Mouse (Mus musculus) megakaryocyte, embryonic 14.5 days (primary cell): ENCODE measurements around the gene Rps21. TPM values are rescaled to one million over a fixed set of nuclear protein-coding genes. Genes with fewer than 3 reads are reported as not detected.

Source experiments
- H3K27me3 ChIP-seq: replicated peaks from 2 replicates; pipeline ENCODE3; 2012; ENCODE audit warnings: inconsistent platforms
- H3K36me3 ChIP-seq: replicated peaks from 2 replicates; pipeline ENCODE3; 2012; ENCODE audit warnings: low read length, inconsistent platforms, mixed read lengths
- H3K4me1 ChIP-seq: 2 replicates; pipeline ENCODE4 v1.6.1; 2012; ENCODE audit warnings: inconsistent platforms
- H3K4me3 ChIP-seq: replicated peaks from 2 replicates; pipeline ENCODE3; 2012; ENCODE audit warnings: moderate library complexity, mild to moderate bottlenecking, inconsistent platforms
- H3K9me3 ChIP-seq: 2 replicates; pipeline ENCODE4 v1.6.1; 2012; ENCODE audit warnings: inconsistent platforms
- FLI1 ChIP-seq: IDR thresholded peaks from 2 replicates; pipeline ENCODE4 v1.6.1; 2012; ENCODE audit warnings: low read length, inconsistent platforms, mixed read lengths
- GATA1 ChIP-seq: IDR thresholded peaks from 3 replicates; pipeline ENCODE4 v1.6.1; 2012; ENCODE audit warnings: mixed read lengths, low read length, inconsistent platforms, borderline replicate concordance
- polyA plus RNA-seq: library from polyadenylated mRNA; stranded (reverse); fragments of >175 nt; gene quantifications from 2 replicates; pipeline ENCODE4 v1.2.3, GENCODE M21; 2012; ENCODE audit warnings: low replicate concordance; ENCODE audit not compliant: insufficient read depth

Gene Rps21
- polyA plus RNA-seq, 1 experiment: 1,213 TPM

GRCm38 (mm10) chr2:180303468-180303867 lies 46.3 kb downstream of the Rps21 start:
- H3K36me3 ChIP-seq: no peaks in the 10 kb centered on the region

DNA sequence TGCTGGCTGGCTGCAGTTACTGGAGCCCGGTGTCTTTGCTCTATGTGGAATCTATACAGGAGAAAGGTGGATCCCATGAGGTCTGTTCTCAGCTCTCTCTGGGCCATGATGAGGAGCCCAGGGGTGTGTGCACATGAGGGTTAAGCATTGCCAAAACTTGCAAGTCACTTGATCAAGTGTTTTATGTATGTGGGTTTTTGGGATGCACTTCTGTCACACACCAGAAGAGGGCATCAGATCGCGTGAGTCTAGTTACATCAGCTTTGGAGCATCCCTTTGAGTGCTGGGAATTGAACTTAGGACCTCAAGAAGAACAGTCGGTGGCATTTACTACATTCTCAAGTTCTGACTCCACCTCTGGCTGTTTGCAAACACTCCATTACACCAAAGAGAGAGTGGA lies 47.4 kb downstream of the Rps21 start:
- TF ChIP-seq GATA1 (no peak), FLI1 (no peak)
- Histone ChIP-seq H3K27me3 (peaks cover 59% of the 10 kb centered on the region), H3K36me3 (no peaks in the 10 kb centered on the region)

More at GRCm38 (mm10) chr2:180303468-180303867, 46.3 kb downstream of the Rps21 start:
- H3K27me3 ChIP-seq: peaks cover 54% of the 10 kb centered on the region
- H3K4me1 ChIP-seq: peaks cover 50% of the 10 kb centered on the region
- TF ChIP-seq GATA1: no peak
- TF ChIP-seq FLI1: no peak
- H3K4me3 ChIP-seq: no peak overlapping the region
- H3K9me3 ChIP-seq: 0 out of 2 replicates have a peak, but pooled peaks cover 4% of the 10 kb centered on the region

DNA sequence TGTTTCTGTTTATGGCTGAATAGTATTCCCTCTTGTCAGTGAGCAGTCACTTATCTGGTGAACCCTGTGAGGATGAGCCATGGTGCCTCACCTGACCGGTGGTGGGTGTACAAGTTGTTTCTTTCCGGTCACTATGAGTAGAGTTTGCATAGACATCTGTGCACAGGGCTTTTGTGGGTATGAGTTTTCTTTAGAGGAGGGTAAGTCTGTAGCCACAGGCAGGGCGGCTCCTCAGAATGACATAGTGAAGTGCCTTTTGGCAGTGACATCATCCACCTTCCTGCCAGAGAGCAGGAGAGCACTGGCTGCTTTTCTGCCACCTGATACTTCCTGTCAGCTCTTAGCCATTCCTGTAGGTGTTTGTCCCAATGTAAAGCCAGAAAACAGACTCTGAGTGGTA lies 48.3 kb downstream of the Rps21 start:
- TF ChIP-seq GATA1 (no peak), FLI1 (no peak)
- no peaks in the 10 kb centered on the region for H3K36me3 ChIP-seq
- H3K4me3 ChIP-seq: no peak overlapping the region
- H3K9me3 ChIP-seq: 0 out of 2 replicates have a peak, but pooled peaks cover 4% of the 10 kb centered on the region
- peaks cover 46% of the 10 kb centered on the region for H3K4me1 ChIP-seq
- peaks cover 66% of the 10 kb centered on the region for H3K27me3 ChIP-seq

More for the DNA sequence above, 47.4 kb downstream of the Rps21 start:
- Histone ChIP-seq H3K4me3 (no peak overlapping the region), H3K4me1 (peaks cover 55% of the 10 kb centered on the region), H3K9me3 (0 out of 2 replicates have a peak, but pooled peaks cover 4% of the 10 kb centered on the region)

- Histone ChIP-seq H3K27me3 (peaks cover 68% of the 10 kb centered on the region), H3K4me3 (no peak overlapping the region), H3K9me3 (0 out of 2 replicates have a peak, but pooled peaks cover 4% of the 10 kb centered on the region), H3K36me3 (no peaks in the 10 kb centered on the region), H3K4me1 (peaks cover 43% of the 10 kb centered on the region)
- TF ChIP-seq GATA1 (no peak), FLI1 (no peak)
These were observed 48.8 kb downstream of the Rps21 start for GRCm38 (mm10) chr2:180306009-180306408.

DNA sequence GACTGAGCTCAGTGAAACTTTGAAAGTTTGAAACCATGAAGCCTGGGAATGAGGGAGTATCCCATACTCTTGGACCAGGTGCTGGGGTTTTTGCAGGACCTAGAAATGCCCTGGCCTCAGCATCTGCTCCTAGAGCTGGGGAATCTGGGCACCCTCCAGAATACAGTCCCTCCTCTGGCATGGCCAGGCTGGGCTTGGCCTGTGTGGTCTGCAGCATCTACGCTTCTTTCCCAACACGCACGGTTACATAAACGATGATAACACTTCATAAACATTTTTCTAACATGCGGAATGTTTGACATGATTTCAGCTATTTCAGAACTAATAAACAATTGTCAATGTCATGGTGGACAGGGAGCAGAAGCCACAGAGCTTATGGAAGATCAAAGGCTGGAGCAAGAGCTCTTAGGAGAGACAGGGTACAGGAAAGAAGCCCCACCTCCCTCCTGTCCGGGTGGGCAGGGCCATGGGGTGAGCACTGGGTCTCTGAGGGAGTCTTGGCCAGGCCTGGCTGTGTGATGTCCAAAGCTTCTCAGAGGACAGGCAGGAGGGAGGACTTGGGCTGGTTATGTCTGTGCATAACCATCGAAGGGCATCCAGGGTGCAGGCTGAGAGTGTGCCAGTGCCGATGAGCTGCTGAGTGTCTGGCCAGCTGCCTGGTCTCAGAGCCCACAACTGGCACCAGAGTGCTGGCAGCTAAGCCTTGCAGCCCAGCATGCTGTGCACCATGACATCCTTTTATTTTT lies 49.4 kb downstream of the Rps21 start:
- H3K4me3 ChIP-seq: peak overlapping the region; percentile 38
- TF ChIP-seq GATA1 (no peak), FLI1 (no peak)
- no peaks in the 10 kb centered on the region for H3K36me3 ChIP-seq
- H3K4me1 ChIP-seq: peaks cover 45% of the 10 kb centered on the region
- peaks cover 66% of the 10 kb centered on the region for H3K27me3 ChIP-seq
- H3K9me3 ChIP-seq: no peaks in the 10 kb centered on the region

- Histone ChIP-seq H3K9me3 (no peaks in the 10 kb centered on the region), H3K4me3 (peak overlapping the region; percentile 47), H3K27me3 (peaks cover 68% of the 10 kb centered on the region), H3K36me3 (no peaks in the 10 kb centered on the region), H3K4me1 (peaks cover 48% of the 10 kb centered on the region)
- TF ChIP-seq GATA1 (no peak), FLI1 (no peak)
These were observed 50.5 kb downstream of the Rps21 start for GRCm38 (mm10) chr2:180307680-180308079.

Other genes with a start within 250 kb of the Rps21 start
- 17.3 and 46.0 TPM in 2 replicates for gene Lsm14b, start 232.4 kb upstream of the Rps21 start, polyA plus RNA-seq
- 52.5 and 97.9 TPM in 2 replicates for gene Psma7, start 214.9 kb upstream of the Rps21 start, polyA plus RNA-seq
- gene Ss18l1, start 214.9 kb upstream of the Rps21 start, polyA plus RNA-seq: 0.54 and 0.75 TPM in 2 replicates
- 2.3 and 13.9 TPM in 2 replicates for gene Mtg2, start 186.8 kb upstream of the Rps21 start, polyA plus RNA-seq
- gene Hrh3, start 152.9 kb upstream of the Rps21 start, polyA plus RNA-seq: not detected in 2 replicates
- gene Osbpl2, start 138.1 kb upstream of the Rps21 start, polyA plus RNA-seq: 6.4 and 18.4 TPM in 2 replicates
- gene Adrm1, start 85.9 kb upstream of the Rps21 start, polyA plus RNA-seq: 509 and 1,399 TPM in 2 replicates
- 0.23 and 3.4 TPM in 2 replicates for gene Lama5, start 31.5 kb upstream of the Rps21 start, polyA plus RNA-seq
- gene Cables2, start 16.1 kb downstream of the Rps21 start, polyA plus RNA-seq: 8.4 and 46.3 TPM in 2 replicates
- gene Rbbp8nl, start 32.5 kb downstream of the Rps21 start, polyA plus RNA-seq: 0.96 TPM in 1 of 2 replicates, not detected in the other
- not detected in 2 replicates for gene Gata5, start 77.3 kb downstream of the Rps21 start, polyA plus RNA-seq
- 10.4 and 49.9 TPM in 2 replicates for gene Slco4a1, start 198.9 kb downstream of the Rps21 start, polyA plus RNA-seq
- not detected in 2 replicates for gene Ntsr1, start 242.6 kb downstream of the Rps21 start, polyA plus RNA-seq